Mouse (Mus musculus): Measurements from ENCODE around the gene Camk2n2. TPM values are rescaled to one million over a fixed set of nuclear protein-coding genes. Genes with fewer than 3 reads are reported as not detected.

Camk2n2 gene
- polyA plus RNA-seq, 1 experiment from 2014 or later, result 0.42 TPM

DNA sequence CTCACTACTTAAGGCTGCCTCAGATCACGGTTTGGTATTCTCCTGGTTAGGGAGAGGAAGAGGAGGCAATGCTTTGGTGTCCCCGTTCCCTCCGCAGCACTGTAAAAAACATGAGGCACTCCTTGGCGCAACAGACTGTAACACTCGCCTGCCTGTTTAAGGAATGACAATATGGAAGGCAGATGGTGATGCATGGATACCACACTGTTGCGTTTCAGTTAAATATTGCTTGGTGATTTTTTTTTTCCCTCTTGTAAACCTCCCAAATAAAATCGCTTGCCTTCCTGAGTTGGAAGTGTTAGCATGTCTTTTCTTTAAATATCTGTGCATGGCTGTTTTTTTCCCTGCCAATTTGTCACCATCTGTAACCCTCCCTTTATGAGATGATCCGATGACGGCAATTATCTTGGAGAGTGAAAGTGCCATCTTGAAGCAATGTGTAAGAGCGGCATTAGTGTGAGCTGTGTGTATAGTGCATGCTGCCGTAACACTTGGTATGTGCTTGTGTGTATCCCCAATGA is 7.8 kb upstream of the Camk2n2 start:
- no peaks in the 10 kb centered on the region for H3K9me3 ChIP-seq (ENCODE audit: low read length)
- peaks cover 4% of the 10 kb centered on the region; the same call in 1 of the 2 replicates for H3K4me1 ChIP-seq (ENCODE audit: insufficient read depth, low read depth, low read length)
- no peak for TF ChIP-seq EP300 (IDR thresholded peaks at IDR 0.05)
- H3K36me3 ChIP-seq (ENCODE audit: insufficient read depth, low read length), result no peaks in the 10 kb centered on the region
- H3K27ac ChIP-seq (ENCODE audit: low read length), result no peak overlapping the region
- no peaks in the 10 kb centered on the region for H3K27me3 ChIP-seq (replicated peaks; ENCODE audit: insufficient read depth, low read length)
- no peak overlapping the region for H3K9ac ChIP-seq (replicated peaks; ENCODE audit: low read depth)
- DNase-seq (ENCODE audit: low spot score) (no peak), ATAC-seq (no peak)
- no peak overlapping the region for H3K4me2 ChIP-seq (replicated peaks; ENCODE audit: low read depth, low read length)
- no peak overlapping the region for H3K4me3 ChIP-seq (ENCODE audit: low read depth, low read length)
- WGBS, result 50% methylated on average over 11 of the region's 11 CpGs

DNA sequence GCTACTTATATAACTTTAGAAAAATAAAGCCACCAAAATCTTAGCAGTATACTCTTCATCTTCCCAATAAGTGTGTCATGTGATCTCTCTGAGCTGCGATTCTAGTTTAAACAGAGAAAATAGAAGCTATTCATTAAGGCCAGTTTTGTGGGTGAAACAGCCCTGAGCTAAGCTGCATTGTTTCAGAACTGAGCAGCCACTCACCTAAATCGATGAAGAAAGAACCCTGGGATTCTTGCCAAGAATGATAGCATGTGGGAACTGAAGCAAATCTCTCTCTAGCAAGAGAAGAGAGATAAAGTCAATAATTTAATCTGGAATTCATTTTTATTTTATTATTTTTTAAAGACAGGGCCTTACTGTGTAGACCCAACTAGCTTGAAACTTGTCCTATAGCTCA is 2.1 kb upstream of the Camk2n2 start:
- TF ChIP-seq CTCF (IDR thresholded peaks at IDR 0.05), result no peak
- H3K27ac ChIP-seq (ENCODE audit: low read length), result no peak overlapping the region
- no peak overlapping the region for H3K4me3 ChIP-seq (ENCODE audit: low read depth, low read length)
- WGBS, result 29% methylated on average over 2 of the region's 2 CpGs
- H3K9ac ChIP-seq (replicated peaks; ENCODE audit: low read depth), result no peak overlapping the region
- ATAC-seq (no peak), DNase-seq (ENCODE audit: low spot score) (no peak)
- H3K4me1 ChIP-seq (ENCODE audit: insufficient read depth, low read depth, low read length), result peaks cover 7% of the 10 kb centered on the region; the same call in 1 of the 2 replicates
- no peaks in the 10 kb centered on the region for H3K36me3 ChIP-seq (ENCODE audit: insufficient read depth, low read length)
- H3K4me2 ChIP-seq (replicated peaks; ENCODE audit: low read depth, low read length), result no peak overlapping the region
- H3K9me3 ChIP-seq (ENCODE audit: low read length), result no peaks in the 10 kb centered on the region
- H3K27me3 ChIP-seq (replicated peaks; ENCODE audit: insufficient read depth, low read length), result peaks cover 20% of the 10 kb centered on the region

DNA sequence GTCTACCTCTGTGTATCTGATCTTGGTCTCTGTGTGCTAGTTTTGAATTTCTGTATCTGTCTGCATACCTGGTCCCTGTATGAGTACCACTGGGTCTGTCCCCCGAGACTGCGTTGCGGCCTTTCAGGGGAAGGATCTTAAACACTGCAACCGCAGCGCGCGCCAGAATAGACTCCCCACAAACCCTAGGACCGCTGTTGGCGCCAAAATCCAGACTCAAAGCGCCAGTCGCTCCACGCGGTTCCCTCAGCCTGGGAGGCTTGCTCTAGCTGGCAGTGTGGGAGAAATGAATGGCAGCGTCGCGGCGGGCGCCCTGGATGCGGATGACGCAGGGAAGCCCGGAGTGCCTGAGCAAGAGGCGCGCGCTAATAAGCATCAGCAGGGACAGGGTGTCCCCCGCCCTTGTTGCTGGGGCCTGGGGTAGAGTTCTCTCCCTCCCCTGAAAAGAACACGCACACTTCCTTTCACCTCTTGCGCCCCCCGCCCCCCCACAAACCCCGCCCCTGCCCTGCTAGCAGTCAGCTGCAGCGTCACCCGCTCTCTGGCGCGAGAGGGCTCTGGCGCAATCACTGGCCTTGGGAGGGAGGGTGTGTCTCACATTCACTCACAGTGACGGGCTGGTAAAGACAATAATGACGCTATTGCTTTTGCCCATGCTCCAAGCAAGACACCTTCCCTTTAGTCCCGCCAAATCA is 1.1 kb upstream of the Camk2n2 start:
- TF ChIP-seq EP300 (IDR thresholded peaks at IDR 0.05) (no peak), CTCF (IDR thresholded peaks at IDR 0.05) (no peak)
- Histone ChIP-seq H3K27ac (ENCODE audit: low read length) (no peak overlapping the region), H3K9me3 (ENCODE audit: low read length) (no peaks in the 10 kb centered on the region), H3K27me3 (replicated peaks; ENCODE audit: insufficient read depth, low read length) (peaks cover 20% of the 10 kb centered on the region), H3K4me1 (ENCODE audit: insufficient read depth, low read depth, low read length) (peaks cover 7% of the 10 kb centered on the region; the same call in 1 of the 2 replicates), H3K36me3 (ENCODE audit: insufficient read depth, low read length) (no peaks in the 10 kb centered on the region), H3K4me3 (ENCODE audit: low read depth, low read length) (peak overlapping the region; percentile 59), H3K9ac (replicated peaks; ENCODE audit: low read depth) (no peak overlapping the region), H3K4me2 (replicated peaks; ENCODE audit: low read depth, low read length) (peak overlapping the region; percentile 98)
- ATAC-seq, result peak; percentile 56
- peak; percentile 78 for DNase-seq (ENCODE audit: low spot score)
- under 1% methylated on average over 37 of the region's 37 CpGs for WGBS

DNA sequence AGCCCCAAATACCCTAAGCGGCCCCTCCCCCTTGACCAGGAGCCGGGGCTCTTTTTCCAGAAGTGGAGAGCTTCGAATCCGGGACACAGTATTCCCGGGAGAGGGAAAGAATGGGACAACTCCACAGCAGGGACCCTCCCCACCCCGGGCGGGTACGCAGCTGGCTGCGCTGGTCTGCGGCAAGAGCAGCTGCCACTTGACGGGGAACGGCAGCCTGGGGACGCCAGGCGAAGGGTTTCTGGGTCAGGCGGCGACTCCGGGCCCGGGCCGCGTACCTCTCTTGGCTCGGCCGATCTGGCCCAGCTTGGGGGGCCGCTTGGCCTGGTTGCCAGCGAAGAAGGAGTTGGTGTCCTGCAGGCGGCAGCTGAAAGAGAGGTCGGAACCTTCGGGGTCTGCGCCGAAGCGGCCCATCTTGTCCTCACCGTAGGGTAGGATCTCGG is 316 bp downstream of the Camk2n2 start:
- H3K27ac ChIP-seq (ENCODE audit: low read length), result no peak overlapping the region
- H3K4me1 ChIP-seq (ENCODE audit: insufficient read depth, low read depth, low read length), result peaks cover 7% of the 10 kb centered on the region; the same call in 1 of the 2 replicates
- peak overlapping the region; percentile 59 for H3K4me3 ChIP-seq (ENCODE audit: low read depth, low read length)
- DNase-seq (ENCODE audit: low spot score) (no peak), ATAC-seq (peak; percentile 2; the same call in 1 of the 2 replicates)
- H3K9me3 ChIP-seq (ENCODE audit: low read length), result no peaks in the 10 kb centered on the region
- H3K4me2 ChIP-seq (replicated peaks; ENCODE audit: low read depth, low read length), result peak overlapping the region; percentile 98
- WGBS, result under 1% methylated on average over 29 of the region's 32 CpGs
- no peak overlapping the region for H3K9ac ChIP-seq (replicated peaks; ENCODE audit: low read depth)
- no peak for TF ChIP-seq CTCF (IDR thresholded peaks at IDR 0.05)
- no peak for TF ChIP-seq EP300 (IDR thresholded peaks at IDR 0.05)
- peaks cover 20% of the 10 kb centered on the region for H3K27me3 ChIP-seq (replicated peaks; ENCODE audit: insufficient read depth, low read length)
- H3K36me3 ChIP-seq (ENCODE audit: insufficient read depth, low read length), result no peaks in the 10 kb centered on the region

DNA sequence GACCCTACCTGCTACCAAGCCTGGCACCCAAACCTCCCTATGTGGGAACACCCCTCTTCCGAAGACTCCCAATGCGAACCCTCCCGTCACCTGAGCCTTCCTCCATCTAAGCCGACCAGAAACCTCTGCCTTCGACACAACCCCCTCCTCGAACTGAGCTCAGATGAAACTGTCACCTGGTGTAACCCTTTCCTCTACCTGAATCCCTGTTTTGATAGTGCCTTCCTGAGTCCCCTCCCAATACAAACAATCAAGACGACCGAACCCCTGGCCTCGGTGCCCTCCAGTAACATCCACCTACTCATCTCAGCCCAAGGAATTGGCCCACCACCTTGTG is 720 bp downstream of the Camk2n2 start:
- Histone ChIP-seq H3K27me3 (replicated peaks; ENCODE audit: insufficient read depth, low read length) (peaks cover 20% of the 10 kb centered on the region), H3K27ac (ENCODE audit: low read length) (no peak overlapping the region), H3K9me3 (ENCODE audit: low read length) (no peaks in the 10 kb centered on the region), H3K9ac (replicated peaks; ENCODE audit: low read depth) (no peak overlapping the region), H3K4me1 (ENCODE audit: insufficient read depth, low read depth, low read length) (peaks cover 7% of the 10 kb centered on the region; the same call in 1 of the 2 replicates), H3K4me2 (replicated peaks; ENCODE audit: low read depth, low read length) (peak overlapping the region; percentile 98), H3K36me3 (ENCODE audit: insufficient read depth, low read length) (no peaks in the 10 kb centered on the region), H3K4me3 (ENCODE audit: low read depth, low read length) (peak overlapping the region; percentile 59)
- ATAC-seq (no peak), DNase-seq (ENCODE audit: low spot score) (no peak)
- no peak for TF ChIP-seq CTCF (IDR thresholded peaks at IDR 0.05)
- TF ChIP-seq EP300 (IDR thresholded peaks at IDR 0.05), result no peak
- WGBS, result 0% methylated on average over 9 of the region's 9 CpGs

DNA sequence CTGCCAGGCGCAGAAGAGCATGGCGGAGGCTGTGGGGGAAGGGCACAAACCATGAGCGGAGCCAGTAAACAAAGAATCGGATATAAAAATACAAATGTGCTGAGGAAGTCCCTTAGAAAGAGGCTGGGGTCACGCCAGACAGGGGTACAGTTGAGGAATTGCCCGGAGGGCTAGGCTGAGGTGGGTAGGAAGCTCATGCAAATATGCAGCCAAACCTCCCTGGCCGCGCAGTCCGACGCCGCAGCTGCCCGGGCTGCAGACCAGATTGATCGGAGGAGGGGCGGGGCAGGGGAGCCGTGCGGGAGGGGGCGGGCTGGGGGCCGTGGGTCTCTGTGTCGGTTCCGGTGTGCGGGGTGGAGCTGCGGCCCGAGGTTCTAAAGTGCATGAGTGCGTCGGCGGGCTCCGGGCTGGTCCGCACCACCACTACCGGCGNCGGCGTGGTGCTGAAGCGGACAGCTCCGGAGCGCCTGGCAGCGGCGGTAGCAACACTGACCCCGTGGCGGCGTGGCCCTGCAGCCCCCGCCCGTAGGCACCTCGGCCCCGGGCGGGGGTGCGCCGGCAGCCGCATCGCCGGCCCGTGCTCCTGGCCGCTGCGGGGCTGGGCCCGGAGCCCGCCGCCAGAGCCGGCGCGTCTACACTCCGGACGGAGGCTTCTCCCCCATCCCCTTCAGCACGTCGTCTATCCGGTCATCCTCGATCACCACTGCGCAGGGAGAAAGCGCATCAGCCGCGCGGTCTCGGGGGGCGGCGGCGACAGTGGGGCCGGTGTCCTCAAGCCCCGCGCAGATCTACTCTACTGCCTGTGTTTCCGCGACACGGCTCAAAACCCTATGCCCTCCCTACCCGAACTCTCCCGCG is 1.3 kb downstream of the Camk2n2 start:
- Histone ChIP-seq H3K4me2 (replicated peaks; ENCODE audit: low read depth, low read length) (peak overlapping the region; percentile 55), H3K4me1 (ENCODE audit: insufficient read depth, low read depth, low read length) (peaks cover 7% of the 10 kb centered on the region; the same call in 1 of the 2 replicates), H3K4me3 (ENCODE audit: low read depth, low read length) (peak overlapping the region; percentile 59), H3K9ac (replicated peaks; ENCODE audit: low read depth) (no peak overlapping the region), H3K27ac (ENCODE audit: low read length) (no peak overlapping the region), H3K9me3 (ENCODE audit: low read length) (no peaks in the 10 kb centered on the region), H3K27me3 (replicated peaks; ENCODE audit: insufficient read depth, low read length) (peaks cover 20% of the 10 kb centered on the region), H3K36me3 (ENCODE audit: insufficient read depth, low read length) (no peaks in the 10 kb centered on the region)
- DNase-seq (ENCODE audit: low spot score) (peak; percentile 53), ATAC-seq (peak; percentile 75)
- WGBS, result 4% methylated on average over 46 of the region's 83 CpGs
- TF ChIP-seq CTCF (IDR thresholded peaks at IDR 0.05), result no peak
- no peak for TF ChIP-seq EP300 (IDR thresholded peaks at IDR 0.05)
